Mouse (Mus musculus) megakaryocyte, embryonic 14.5 days (primary cell): ENCODE data around the gene Hs3st2. TPM values are rescaled to one million over a fixed set of nuclear protein-coding genes. Genes with fewer than 3 reads are reported as not detected.
A peak's percentile ranks its signal among the peaks of the same experiment; 100 is the strongest.
"Not testable (repeated sequence)": the region's sequence is repeated elsewhere in the genome, so short reads cannot be mapped to it uniquely, and the experiment has no call there.

ENCODE experiments used
- H3K27me3 ChIP-seq: replicated peaks from 2 replicates; pipeline ENCODE3; 2012; ENCODE audit warnings: inconsistent platforms
- H3K36me3 ChIP-seq: replicated peaks from 2 replicates; pipeline ENCODE3; 2012; ENCODE audit warnings: low read length, inconsistent platforms, mixed read lengths
- H3K4me1 ChIP-seq: 2 replicates; pipeline ENCODE4 v1.6.1; 2012; ENCODE audit warnings: inconsistent platforms
- H3K4me3 ChIP-seq: replicated peaks from 2 replicates; pipeline ENCODE3; 2012; ENCODE audit warnings: moderate library complexity, mild to moderate bottlenecking, inconsistent platforms
- H3K9me3 ChIP-seq: 2 replicates; pipeline ENCODE4 v1.6.1; 2012; ENCODE audit warnings: inconsistent platforms
- FLI1 ChIP-seq: IDR thresholded peaks from 2 replicates; pipeline ENCODE4 v1.6.1; 2012; ENCODE audit warnings: low read length, inconsistent platforms, mixed read lengths
- GATA1 ChIP-seq: IDR thresholded peaks from 3 replicates; pipeline ENCODE4 v1.6.1; 2012; ENCODE audit warnings: mixed read lengths, low read length, inconsistent platforms, borderline replicate concordance
- polyA plus RNA-seq: library from polyadenylated mRNA; stranded (reverse); fragments of >175 nt; gene quantifications from 2 replicates; pipeline ENCODE4 v1.2.3, GENCODE M21; 2012; ENCODE audit warnings: low replicate concordance; ENCODE audit not compliant: insufficient read depth

Hs3st2 gene
- polyA plus RNA-seq, result not detected in 2 replicates

GRCm38 (mm10) chr7:121391225-121391983 lies at the start of gene Hs3st2:
Hs3st2 (plus strand) TSS chr7:121391859.
- peaks cover 48% of the 10 kb centered on the region for H3K27me3 ChIP-seq
- no peaks in the 10 kb centered on the region for H3K36me3 ChIP-seq
- peaks cover 15% of the 10 kb centered on the region for H3K4me1 ChIP-seq
- TF ChIP-seq GATA1 (no peak), FLI1 (no peak)
- peak within 1 kb of the TSS; percentile 50 for H3K4me3 ChIP-seq
- H3K9me3 ChIP-seq, result no peaks in the 10 kb centered on the region; the same call in 1 of the 2 replicates

GRCm38 (mm10) chr7:121348284-121348963 lies 43.2 kb upstream of the Hs3st2 start:
- Histone ChIP-seq H3K9me3 (no peaks in the 10 kb centered on the region), H3K36me3 (no peaks in the 10 kb centered on the region), H3K4me3 (no peak overlapping the region), H3K4me1 (no peaks in the 10 kb centered on the region), H3K27me3 (peaks cover 2% of the 10 kb centered on the region)
- TF ChIP-seq FLI1, result no peak

- TF ChIP-seq GATA1 (no peak), FLI1 (no peak)
- no peak overlapping the region for H3K4me3 ChIP-seq
- no peaks in the 10 kb centered on the region for H3K4me1 ChIP-seq
- H3K27me3 ChIP-seq, result peaks cover 2% of the 10 kb centered on the region
- no peaks in the 10 kb centered on the region for H3K9me3 ChIP-seq
- H3K36me3 ChIP-seq, result no peaks in the 10 kb centered on the region
These were observed 40.0 kb upstream of the Hs3st2 start for GRCm38 (mm10) chr7:121351688-121352087.

GRCm38 (mm10) chr7:121361448-121361847 lies 30.2 kb upstream of the Hs3st2 start:
- not testable (repeated sequence) for H3K4me1 ChIP-seq, H3K27me3 ChIP-seq, H3K9me3 ChIP-seq, H3K36me3 ChIP-seq, H3K4me3 ChIP-seq

DNA sequence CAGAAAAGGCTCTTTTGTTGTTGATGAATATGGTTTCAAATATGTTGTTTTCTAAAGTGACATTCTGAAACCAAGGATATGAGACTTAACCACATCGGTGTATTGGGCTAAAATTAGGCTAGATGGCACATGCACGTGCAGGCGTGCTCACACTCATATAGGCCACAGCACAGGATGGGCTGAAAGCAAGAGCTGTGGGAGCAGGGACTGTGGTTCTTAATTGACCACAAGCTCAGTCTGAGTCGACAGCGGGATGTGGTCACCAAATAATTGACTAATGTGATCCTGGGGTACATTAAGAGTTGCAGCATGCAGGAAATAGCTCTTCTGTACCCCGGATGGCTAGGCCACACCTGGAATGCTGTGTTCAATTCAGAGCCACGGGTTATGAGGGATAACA lies 26.1 kb upstream of the Hs3st2 start:
- H3K9me3 ChIP-seq, result no peaks in the 10 kb centered on the region
- no peaks in the 10 kb centered on the region for H3K27me3 ChIP-seq
- no peaks in the 10 kb centered on the region for H3K4me1 ChIP-seq
- TF ChIP-seq FLI1, result no peak
- TF ChIP-seq GATA1, result no peak
- H3K4me3 ChIP-seq, result no peak overlapping the region
- no peaks in the 10 kb centered on the region for H3K36me3 ChIP-seq

DNA sequence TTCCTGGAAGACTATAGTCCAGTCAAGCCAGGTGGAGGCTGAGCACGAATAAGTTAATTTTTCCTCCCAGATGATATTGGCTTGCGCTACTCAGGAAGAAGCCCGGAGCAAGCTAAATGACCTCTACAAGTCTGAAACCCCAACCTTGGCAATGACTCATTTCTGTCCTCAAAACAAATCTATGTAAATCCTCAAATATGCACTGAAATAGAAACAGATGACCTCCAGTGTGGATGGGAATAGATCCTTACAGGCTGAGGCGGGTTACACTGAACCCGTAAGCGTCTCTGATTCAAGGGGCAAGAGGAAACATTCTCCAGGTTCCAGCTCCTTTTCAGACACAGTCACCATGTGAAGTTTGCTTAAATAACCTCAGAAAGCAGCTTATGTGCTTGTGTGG lies 24.5 kb upstream of the Hs3st2 start:
- TF ChIP-seq FLI1, result no peak
- no peak for TF ChIP-seq GATA1
- no peak overlapping the region for H3K4me3 ChIP-seq
- H3K36me3 ChIP-seq, result no peaks in the 10 kb centered on the region
- no peaks in the 10 kb centered on the region for H3K4me1 ChIP-seq
- H3K9me3 ChIP-seq, result no peaks in the 10 kb centered on the region
- H3K27me3 ChIP-seq, result no peaks in the 10 kb centered on the region

GRCm38 (mm10) chr7:121371990-121372389 lies 19.7 kb upstream of the Hs3st2 start:
- Histone ChIP-seq H3K36me3 (no peaks in the 10 kb centered on the region), H3K27me3 (no peaks in the 10 kb centered on the region)

GRCm38 (mm10) chr7:121375456-121375855 lies 16.2 kb upstream of the Hs3st2 start:
- no peaks in the 10 kb centered on the region for H3K27me3 ChIP-seq
- TF ChIP-seq FLI1 (no peak), GATA1 (no peak)
- H3K4me1 ChIP-seq, result no peaks in the 10 kb centered on the region
- no peak overlapping the region for H3K4me3 ChIP-seq
- no peaks in the 10 kb centered on the region for H3K9me3 ChIP-seq
- H3K36me3 ChIP-seq, result no peaks in the 10 kb centered on the region

More at GRCm38 (mm10) chr7:121371990-121372389, 19.7 kb upstream of the Hs3st2 start:
- H3K9me3 ChIP-seq, result no peaks in the 10 kb centered on the region
- H3K4me1 ChIP-seq, result no peaks in the 10 kb centered on the region
- TF ChIP-seq GATA1 (no peak), FLI1 (no peak)
- H3K4me3 ChIP-seq, result no peak overlapping the region

DNA sequence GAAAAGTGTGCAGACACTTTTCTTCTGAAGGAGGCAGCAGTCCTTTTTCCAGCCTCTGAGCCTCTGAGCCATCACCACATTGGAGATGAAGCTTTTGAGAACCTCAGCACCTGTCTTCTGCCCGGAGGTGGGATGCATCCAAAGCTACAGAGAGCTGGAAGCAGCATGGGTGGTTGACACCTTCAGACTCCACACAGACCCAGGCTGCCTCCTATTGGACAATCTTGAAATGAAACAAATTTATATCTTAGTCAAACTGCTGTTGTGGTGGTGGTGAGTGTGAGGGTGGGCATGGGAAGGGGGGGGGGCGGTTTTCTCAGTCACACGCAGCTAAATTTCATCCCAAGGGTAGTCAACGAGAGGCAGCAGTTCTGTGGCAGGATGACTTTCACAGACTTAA lies 12.7 kb upstream of the Hs3st2 start:
- Histone ChIP-seq H3K36me3 (no peaks in the 10 kb centered on the region), H3K9me3 (no peaks in the 10 kb centered on the region), H3K27me3 (no peaks in the 10 kb centered on the region), H3K4me1 (no peaks in the 10 kb centered on the region), H3K4me3 (no peak overlapping the region)
- TF ChIP-seq GATA1, result no peak
- no peak for TF ChIP-seq FLI1

GRCm38 (mm10) chr7:121391984-121392739 lies 503 bp downstream of the Hs3st2 start:
- Histone ChIP-seq H3K4me3 (no peak overlapping the region), H3K27me3 (peaks cover 48% of the 10 kb centered on the region)

More at GRCm38 (mm10) chr7:121391984-121392739, 503 bp downstream of the Hs3st2 start:
- no peak for TF ChIP-seq GATA1
- no peak for TF ChIP-seq FLI1
- Histone ChIP-seq H3K4me1 (peaks cover 15% of the 10 kb centered on the region), H3K36me3 (no peaks in the 10 kb centered on the region), H3K9me3 (no peaks in the 10 kb centered on the region; the same call in 1 of the 2 replicates)
